Mouse (Mus musculus) embryonic facial prominence, embryonic 11.5 days (tissue): ENCODE measurements around the gene Epo. TPM values are rescaled to one million over a fixed set of nuclear protein-coding genes. Genes with fewer than 3 reads are reported as not detected.
A peak's percentile ranks its signal among the peaks of the same experiment; 100 is the strongest.

ENCODE experiments used
- ATAC-seq: fragments of 200-750 bp; cut with Nextera tagmentation; replicated peaks from 2 replicates; pipeline ENCODE4 v1.8.0; 2017; ENCODE audit warnings: low read depth; ENCODE audit not compliant: insufficient number of reproducible peaks, low FRiP score, low TSS enrichment
- DNase-seq: peaks from one replicate; pipeline ENCODE4 v3.0.0-alpha.2; 2015; ENCODE audit warnings: low spot score
- H3K27ac ChIP-seq: fragments of 300-500 bp; sonication (generic); replicated peaks from 2 replicates; pipeline ENCODE4 v1.5.1; 2014; ENCODE audit warnings: mild to moderate bottlenecking, low read depth, low read length, control low read depth
- H3K27me3 ChIP-seq: fragments of 300-500 bp; sonication (generic); 2 replicates; pipeline ENCODE4 v1.6.1; 2014; ENCODE audit warnings: mild to moderate bottlenecking, low read length, moderate library complexity, mixed read lengths; ENCODE audit not compliant: control insufficient read depth, insufficient read depth
- H3K36me3 ChIP-seq: fragments of 300-500 bp; sonication (generic); replicated peaks from 2 replicates; pipeline ENCODE4 v1.6.1; 2014; ENCODE audit warnings: low read depth, mild to moderate bottlenecking, low read length, moderate library complexity, mixed read lengths; ENCODE audit not compliant: control insufficient read depth, insufficient read depth
- H3K4me1 ChIP-seq: fragments of 300-500 bp; sonication (generic); 2 replicates; pipeline ENCODE4 v1.6.1; 2014; ENCODE audit warnings: low read length, mixed read lengths; ENCODE audit not compliant: control insufficient read depth, insufficient read depth
- H3K4me2 ChIP-seq: fragments of 300-500 bp; sonication (generic); 2 replicates; pipeline ENCODE4 v1.6.1; 2014; ENCODE audit warnings: low read depth, mild to moderate bottlenecking, control low read depth, low read length, moderate library complexity
- H3K4me3 ChIP-seq: fragments of 300-500 bp; sonication (generic); 2 replicates; pipeline ENCODE4 v1.5.1; 2014; ENCODE audit warnings: low read depth, low read length, control low read depth
- H3K9ac ChIP-seq: fragments of 300-500 bp; sonication (generic); replicated peaks from 2 replicates; pipeline ENCODE4 v1.6.1; 2014; ENCODE audit warnings: mild to moderate bottlenecking, control low read depth, low read length
- H3K9me3 ChIP-seq: fragments of 300-500 bp; sonication (generic); replicated peaks from 2 replicates; pipeline ENCODE4 v1.6.1; 2016; ENCODE audit warnings: mild to moderate bottlenecking, low read length, inconsistent platforms, mixed read lengths; ENCODE audit not compliant: control insufficient read depth
- WGBS: fragments of 180-500 bp; shearing (Covaris S2); extraction: QIAGEN DNeasy Blood & Tissue Kit; methylation state at CpG from one replicate; pipeline ENCODE4 v1.1.7; 2014; 5-methylcytosine and 5-hydroxymethylcytosine counted together
- polyA plus RNA-seq: library from polyadenylated mRNA; unstranded; fragments of >200 nt; fragmentation: Nextera tagmentation; extraction: Ambion mirVana; gene quantifications from 2 replicates; pipeline ENCODE4 v1.2.1, GENCODE M21; 2014

The Epo gene
- polyA plus RNA-seq, 1 experiment from 2014 or later = 0.63 TPM

- peaks cover 7% of the 10 kb centered on the region; the same call in 1 of the 2 replicates for H3K4me1 ChIP-seq
- no peaks in the 10 kb centered on the region for H3K9me3 ChIP-seq
- no peak for DNase-seq
- H3K27me3 ChIP-seq = no peaks in the 10 kb centered on the region; the same call in 1 of the 2 replicates
- no peak overlapping the region for H3K4me3 ChIP-seq
- WGBS = 20% methylated on average over 8 of the region's 8 CpGs
- H3K4me2 ChIP-seq = no peak overlapping the region
- ATAC-seq = no peak
- no peaks in the 10 kb centered on the region for H3K36me3 ChIP-seq
- H3K9ac ChIP-seq = no peak overlapping the region
- H3K27ac ChIP-seq = no peak overlapping the region
Observed at GRCm38 (mm10) chr5:137481897-137482296, 51.1 kb downstream of the Epo start.

- H3K4me2 ChIP-seq = no peak overlapping the region
- peaks cover 7% of the 10 kb centered on the region; the same call in 1 of the 2 replicates for H3K4me1 ChIP-seq
- H3K27me3 ChIP-seq = no peaks in the 10 kb centered on the region; the same call in 1 of the 2 replicates
- H3K4me3 ChIP-seq = no peak overlapping the region
- no peak overlapping the region for H3K9ac ChIP-seq
- DNase-seq (peak; percentile 92), ATAC-seq (no peak)
- no peaks in the 10 kb centered on the region for H3K36me3 ChIP-seq
- H3K27ac ChIP-seq = no peak overlapping the region
- H3K9me3 ChIP-seq = no peaks in the 10 kb centered on the region
Observed at GRCm38 (mm10) chr5:137481138-137481537, 51.9 kb downstream of the Epo start.

- no peak within 1 kb of the TSS for H3K4me3 ChIP-seq
- no peak within 1 kb of the TSS for H3K9ac ChIP-seq
- no peak within 1 kb of the TSS for H3K4me2 ChIP-seq
- no peak within 1 kb of the TSS for H3K27ac ChIP-seq
- no peaks in the 10 kb centered on the region for H3K4me1 ChIP-seq
- no peaks in the 10 kb centered on the region for H3K36me3 ChIP-seq
- H3K9me3 ChIP-seq = no peaks in the 10 kb centered on the region
- H3K27me3 ChIP-seq = no peaks in the 10 kb centered on the region
- WGBS = 89% methylated on average over 5 of the region's 5 CpGs
- DNase-seq = no peak
- ATAC-seq = no peak
Observed at GRCm38 (mm10) chr5:137476964-137477363, 56.1 kb downstream of the Epo start, which contains the start of gene Zan. TSS of gene Zan (minus strand) at chr5:137477064.

- 26% methylated on average over 2 of the region's 2 CpGs for WGBS
- Histone ChIP-seq H3K27ac (no peak overlapping the region), H3K9ac (no peak overlapping the region), H3K27me3 (no peaks in the 10 kb centered on the region), H3K4me1 (no peaks in the 10 kb centered on the region), H3K36me3 (no peaks in the 10 kb centered on the region), H3K4me2 (no peak overlapping the region), H3K4me3 (no peak overlapping the region), H3K9me3 (no peaks in the 10 kb centered on the region)
- DNase-seq (no peak), ATAC-seq (no peak)
Observed at GRCm38 (mm10) chr5:137474351-137474750, 58.7 kb downstream of the Epo start.

GRCm38 (mm10) chr5:137472252-137472904, 60.7 kb downstream of the Epo start:
- no peaks in the 10 kb centered on the region for H3K27me3 ChIP-seq
- no peak for DNase-seq
- ATAC-seq = no peak
- H3K36me3 ChIP-seq = no peaks in the 10 kb centered on the region
- no peak overlapping the region for H3K4me3 ChIP-seq
- no peak overlapping the region for H3K4me2 ChIP-seq
- H3K9me3 ChIP-seq = no peaks in the 10 kb centered on the region
- 71% methylated on average over 5 of the region's 5 CpGs for WGBS
- no peak overlapping the region for H3K27ac ChIP-seq
- H3K4me1 ChIP-seq = no peaks in the 10 kb centered on the region
- no peak overlapping the region for H3K9ac ChIP-seq

GRCm38 (mm10) chr5:137466946-137467345, 66.1 kb downstream of the Epo start:
- H3K27ac ChIP-seq = no peak overlapping the region
- no peak overlapping the region for H3K4me3 ChIP-seq
- no peaks in the 10 kb centered on the region for H3K36me3 ChIP-seq
- no peak overlapping the region for H3K9ac ChIP-seq
- DNase-seq (no peak), ATAC-seq (no peak)
- no peak overlapping the region for H3K4me2 ChIP-seq
- H3K27me3 ChIP-seq = no peaks in the 10 kb centered on the region
- 92% methylated on average over 6 of the region's 6 CpGs for WGBS
- H3K9me3 ChIP-seq = no peaks in the 10 kb centered on the region
- no peaks in the 10 kb centered on the region for H3K4me1 ChIP-seq

- no peak for DNase-seq
- H3K27ac ChIP-seq = no peak overlapping the region
- H3K4me2 ChIP-seq = no peak overlapping the region
- H3K9ac ChIP-seq = no peak overlapping the region
- no peak overlapping the region for H3K4me3 ChIP-seq
- no peak for ATAC-seq
- H3K4me1 ChIP-seq = no peaks in the 10 kb centered on the region
- H3K36me3 ChIP-seq = no peaks in the 10 kb centered on the region
- H3K9me3 ChIP-seq = no peaks in the 10 kb centered on the region
- WGBS = 52% methylated on average over 3 of the region's 3 CpGs
- H3K27me3 ChIP-seq = no peaks in the 10 kb centered on the region
Observed at GRCm38 (mm10) chr5:137465049-137465448, 68.0 kb downstream of the Epo start.

- Histone ChIP-seq H3K9me3 (no peaks in the 10 kb centered on the region), H3K9ac (no peak overlapping the region), H3K27ac (no peak overlapping the region), H3K4me1 (no peaks in the 10 kb centered on the region), H3K36me3 (no peaks in the 10 kb centered on the region), H3K4me3 (no peak overlapping the region), H3K4me2 (no peak overlapping the region), H3K27me3 (no peaks in the 10 kb centered on the region)
- ATAC-seq (no peak), DNase-seq (no peak)
- 67% methylated on average over 7 of the region's 7 CpGs for WGBS
Observed at GRCm38 (mm10) chr5:137455866-137456591, 77.0 kb downstream of the Epo start.
